Mouse (Mus musculus) layer of hippocampus, postnatal 10 days (tissue): ENCODE measurements around the gene Lnpep. TPM values are rescaled to one million over a fixed set of nuclear protein-coding genes. Genes with fewer than 3 reads are reported as not detected.
"Not testable (repeated sequence)": the region's sequence is repeated elsewhere in the genome, so short reads cannot be mapped to it uniquely, and the experiment has no call there.

Experiments used
- DNase-seq, 2 experiments: peaks; one replicate each; pipeline ENCODE4 v3.0.0; 2021; ENCODE audit warnings: low spot score in 2 of 2
- total RNA-seq, 2 experiments: library from RNA; stranded (reverse); gene quantifications; 2 replicates each; pipeline ENCODE4 v1.2.3; 2021

Lnpep gene
- total RNA-seq, 2 experiments from 2014 or later, result 78.6 to 79.6 TPM

GRCm38 (mm10) chr17:17496234-17496633, 128.6 kb downstream of the Lnpep start:
- not testable (repeated sequence) for DNase-seq

- no peak for DNase-seq
These were observed 132.7 kb downstream of the Lnpep start for GRCm38 (mm10) chr17:17492116-17492515.

- DNase-seq, result no peak
These were observed 133.2 kb downstream of the Lnpep start for GRCm38 (mm10) chr17:17491622-17492001.

- DNase-seq, result no peak
These were observed 133.8 kb downstream of the Lnpep start for GRCm38 (mm10) chr17:17490820-17491621.

- DNase-seq, result no peak
These were observed 139.1 kb downstream of the Lnpep start for GRCm38 (mm10) chr17:17485789-17486188.

Other genes with a start within 250 kb of the Lnpep start
- gene Lix1, start 222.4 kb downstream of the Lnpep start, total RNA-seq, result 10 to 100 TPM; 77.0 to 78.5 TPM
- gene Vmn2r90, start 78.7 kb upstream of the Lnpep start, total RNA-seq, result not detected
- 100 to 1,000 TPM in 1 of 2 experiments, 10 to 100 TPM in 1; 79.2 to 100 TPM for gene Spaca6, start 202.1 kb upstream of the Lnpep start, total RNA-seq
- gene Has1, start 230.2 kb upstream of the Lnpep start, total RNA-seq, result under 1 TPM; 0.20 to 0.34 TPM